In the genomic region with DNA sequence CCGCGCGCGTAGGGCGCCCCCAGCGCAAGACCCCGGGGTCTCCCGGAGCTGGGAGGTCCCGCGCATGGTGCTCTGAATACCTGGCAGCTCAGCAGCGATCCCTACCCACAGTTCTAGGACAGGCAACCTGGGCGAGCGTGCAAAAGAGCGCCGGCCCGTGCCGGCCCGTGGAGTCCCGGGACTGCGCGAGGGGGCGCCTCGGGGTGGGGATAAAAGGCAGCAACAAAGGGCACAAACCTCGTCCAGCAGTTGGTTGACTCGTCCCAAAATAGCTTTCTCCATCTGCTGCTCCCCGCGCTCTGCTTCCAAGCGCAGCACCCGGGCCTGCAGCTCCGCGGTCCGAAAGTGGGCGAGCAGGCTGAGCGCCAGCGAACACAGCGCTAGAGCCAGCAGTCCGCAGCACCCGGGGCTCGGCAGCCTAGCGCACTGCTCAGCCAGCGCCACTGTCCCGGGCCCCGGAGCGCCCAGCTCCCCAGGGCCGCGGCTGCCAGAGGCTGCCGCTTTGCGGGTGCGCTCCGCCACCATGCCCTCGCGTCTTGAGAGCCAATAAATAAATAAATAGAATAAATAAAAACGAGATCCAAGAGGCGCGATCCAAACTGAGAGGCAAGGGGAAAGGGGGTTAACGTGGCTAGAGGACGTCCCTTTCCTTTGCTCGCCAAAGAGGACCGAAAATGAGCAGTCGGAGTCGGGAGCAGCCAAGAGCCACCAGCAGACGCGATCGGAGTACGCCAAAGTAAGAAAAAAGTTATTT, we compare ENCODE assay signal across 9 mouse cellular contexts. TPM values are rescaled to one million over a fixed set of nuclear protein-coding genes. Genes with fewer than 3 reads are reported as not detected.
DNase-seq lines count a peak whose midpoint lies in the region; ATAC-seq and TF ChIP-seq lines count a peak whose summit lies in the region.
"Had no signal": no experiment of that assay in that cellular context is flagged by ENCODE, and none has a peak within 500 bp of the region (broad histone marks: within the 10 kb centered on the region; RNA-seq: fewer than 3 reads in every experiment).

No protein-coding gene starts in this region.

- under 1% methylated on average over 65 of the region's 65 CpGs for WGBS in cerebellum, adult 2 months
- WGBS in forebrain, embryonic 11.5 days, result under 1% methylated on average over 65 of the region's 65 CpGs
- under 1% methylated on average over 65 of the region's 65 CpGs for WGBS in hindbrain, embryonic 15.5 days
- under 1% methylated on average over 65 of the region's 65 CpGs for WGBS in limb, embryonic 13.5 days
- under 1% methylated on average over 65 of the region's 65 CpGs for WGBS in neural tube, embryonic 13.5 days

- no peaks in the 10 kb centered on the region for H3K4me1 ChIP-seq in cerebellum, adult 2 months (ENCODE audit: control insufficient read depth, insufficient read depth, low read length)
- H3K4me1 ChIP-seq in forebrain, embryonic 11.5 days (replicated peaks; ENCODE audit: control insufficient read depth, insufficient read depth, low read length), result peaks cover 8% of the 10 kb centered on the region; the same call in 1 of the 2 replicates
- peaks cover 21% of the 10 kb centered on the region for H3K4me1 ChIP-seq in hindbrain, embryonic 15.5 days (replicated peaks)
- H3K4me1 ChIP-seq in limb, embryonic 13.5 days, result peaks cover 31% of the 10 kb centered on the region
- H3K4me1 ChIP-seq in neural tube, embryonic 13.5 days (replicated peaks), result peaks cover 29% of the 10 kb centered on the region

- no peak overlapping the region for H3K27ac ChIP-seq in cerebellum, adult 2 months (ENCODE audit: insufficient read depth, low read length)
- H3K27ac ChIP-seq in forebrain, embryonic 11.5 days (ENCODE audit: low read depth, low read length), result no peak overlapping the region
- H3K27ac ChIP-seq in hindbrain, embryonic 15.5 days (replicated peaks), result no peak overlapping the region
- H3K27ac ChIP-seq in limb, embryonic 13.5 days, result no peak overlapping the region
- no peak overlapping the region for H3K27ac ChIP-seq in neural tube, embryonic 13.5 days (replicated peaks)

- no peak for TF ChIP-seq CTCF in cerebellum, adult 2 months (IDR thresholded peaks at IDR 0.05; ENCODE audit: borderline replicate concordance, insufficient read depth, low read depth, low read length)

- DNase-seq in cerebellum, adult 2 months, result peak; percentile 50
- no peak for DNase-seq in cerebellum, adult 11 months
- DNase-seq in Muller cell, postnatal 12 days (ENCODE audit: inconsistent ontology term), result peak; percentile 51
- peak; percentile 74 for DNase-seq in forebrain, embryonic 11.5 days (ENCODE audit: low spot score)
- DNase-seq in thymus, postnatal 36 days, result no peak

- H3K9ac ChIP-seq in forebrain, embryonic 11.5 days (ENCODE audit: low read length), result no peak overlapping the region; the same call in 1 of the 2 replicates
- peak overlapping the region; percentile 35; the same call in 1 of the 2 replicates for H3K9ac ChIP-seq in hindbrain, embryonic 15.5 days
- H3K9ac ChIP-seq in limb, embryonic 13.5 days, result peak overlapping the region; percentile 67
- H3K9ac ChIP-seq in neural tube, embryonic 13.5 days, result peak overlapping the region; percentile 58

- H3K4me2 ChIP-seq in forebrain, embryonic 11.5 days (ENCODE audit: low read depth, low read length, severe bottlenecking), result peak overlapping the region; percentile 58
- H3K4me2 ChIP-seq in hindbrain, embryonic 15.5 days, result peak overlapping the region; percentile 80
- H3K4me2 ChIP-seq in limb, embryonic 13.5 days (replicated peaks), result peak overlapping the region; percentile 93
- peak overlapping the region; percentile 68 for H3K4me2 ChIP-seq in neural tube, embryonic 13.5 days

- peak overlapping the region; percentile 67 for H3K4me3 ChIP-seq in cerebellum, adult 2 months (replicated peaks; ENCODE audit: insufficient read depth, low read depth, low read length)
- H3K4me3 ChIP-seq in forebrain, embryonic 11.5 days (ENCODE audit: low read depth, low read length), result peak overlapping the region; percentile 36
- peak overlapping the region; percentile 41 for H3K4me3 ChIP-seq in hindbrain, embryonic 15.5 days
- peak overlapping the region; percentile 53 for H3K4me3 ChIP-seq in limb, embryonic 13.5 days
- peak overlapping the region; percentile 41 for H3K4me3 ChIP-seq in neural tube, embryonic 13.5 days

- no peaks in the 10 kb centered on the region for H3K36me3 ChIP-seq in forebrain, embryonic 11.5 days (ENCODE audit: control insufficient read depth, insufficient read depth, low read length)
- H3K36me3 ChIP-seq in hindbrain, embryonic 15.5 days, result no peaks in the 10 kb centered on the region
- no peaks in the 10 kb centered on the region for H3K36me3 ChIP-seq in limb, embryonic 13.5 days
- no peaks in the 10 kb centered on the region for H3K36me3 ChIP-seq in neural tube, embryonic 13.5 days

- no peaks in the 10 kb centered on the region for H3K9me3 ChIP-seq in forebrain, embryonic 11.5 days (ENCODE audit: control insufficient read depth, low read length)
- no peaks in the 10 kb centered on the region for H3K9me3 ChIP-seq in hindbrain, embryonic 15.5 days
- H3K9me3 ChIP-seq in limb, embryonic 13.5 days, result no peaks in the 10 kb centered on the region
- H3K9me3 ChIP-seq in neural tube, embryonic 13.5 days, result no peaks in the 10 kb centered on the region

- ATAC-seq in forebrain, embryonic 11.5 days (replicated peaks; ENCODE audit: low FRiP score), result no peak
- no peak for ATAC-seq in hindbrain, embryonic 15.5 days (ENCODE audit: low FRiP score, low read depth)
- ATAC-seq in limb, embryonic 13.5 days (ENCODE audit: low FRiP score, low read depth), result peak; percentile 62
- peak; percentile 52; the same call in 1 of the 2 replicates for ATAC-seq in neural tube, embryonic 13.5 days (ENCODE audit: low read depth)

- peaks cover 2% of the 10 kb centered on the region; the same call in 1 of the 2 replicates for H3K27me3 ChIP-seq in cerebellum, adult 2 months (ENCODE audit: control insufficient read depth, insufficient read depth, low read length)
- peaks cover 48% of the 10 kb centered on the region for H3K27me3 ChIP-seq in forebrain, embryonic 11.5 days (ENCODE audit: control insufficient read depth, insufficient read depth, low read length)
- peaks cover 69% of the 10 kb centered on the region for H3K27me3 ChIP-seq in hindbrain, embryonic 15.5 days
- peaks cover 57% of the 10 kb centered on the region for H3K27me3 ChIP-seq in limb, embryonic 13.5 days
- peaks cover 79% of the 10 kb centered on the region for H3K27me3 ChIP-seq in neural tube, embryonic 13.5 days

- TF ChIP-seq POLR2A in cerebellum, adult 2 months (IDR thresholded peaks at IDR 0.05; ENCODE audit: borderline replicate concordance, insufficient read depth, low read length), result no peak

RNA-seq across cellular contexts. Expression of gene Col13a1, which starts 0.6 kb away (rescaled TPM):
- 1.8 and 2.7 TPM in 2 replicates for polyA plus RNA-seq in cerebellum, adult 2 months (2012; rRNA removed)
- polyA plus RNA-seq in forebrain, embryonic 11.5 days (2014; fragmentation: Nextera tagmentation; extraction: Ambion mirVana), result 1.1 and 1.2 TPM in 2 replicates
- polyA plus RNA-seq in hindbrain, embryonic 15.5 days (2015; fragmentation: Nextera tagmentation; extraction: Ambion mirVana), result 2.5 and 3.1 TPM in 2 replicates
- polyA plus RNA-seq in limb, embryonic 13.5 days (2015; fragmentation: Nextera tagmentation; extraction: Ambion mirVana), result 4.0 and 4.6 TPM in 2 replicates
- 2.8 and 3.2 TPM in 2 replicates for polyA plus RNA-seq in neural tube, embryonic 13.5 days (2015; fragmentation: Nextera tagmentation; extraction: Ambion mirVana)
- polyA plus RNA-seq: C2C12 had no signal

Comparison
In these comparisons a context has a peak if more than half of its experiments do, and no peak if none do; other contexts are left out.
1. DNase-seq: peak in cerebellum, adult 2 months (2 of 2), Muller cell, postnatal 12 days (single experiment) and forebrain, embryonic 11.5 days (single experiment); none in cerebellum, adult 11 months (single experiment) and thymus, postnatal 36 days (0 of 2).
2. ATAC-seq: peak in limb, embryonic 13.5 days (single experiment) and neural tube, embryonic 13.5 days (single experiment); none in forebrain, embryonic 11.5 days (single experiment) and hindbrain, embryonic 15.5 days (single experiment).
3. Peak in every context shown above with its lines, with median percentiles within 50 percentile points of each other: H3K4me3 ChIP-seq and H3K4me2 ChIP-seq.